Mouse (Mus musculus) frontal cortex, adult (tissue): ENCODE results near the gene Mertk.

Experiments
- ATAC-seq: cut with Nextera tagmentation; 2 replicates; pipeline ENCODE4 v1.9.2; 2017; ENCODE audit warnings: mild to moderate bottlenecking, moderate library complexity, mixed read lengths; ENCODE audit not compliant: low TSS enrichment

The Mertk gene

GRCm38 (mm10) chr2:128817786-128818681, 119.3 kb downstream of the Mertk start, which contains the start of gene Tmem87b:
TSS of gene Tmem87b (plus strand) at chr2:128818118.
- peak; percentile 89 for ATAC-seq

- ATAC-seq, result no peak
Measured at GRCm38 (mm10) chr2:128818956-128819643, 120.3 kb downstream of the Mertk start.

GRCm38 (mm10) chr2:128820631-128821030, 121.9 kb downstream of the Mertk start:
- ATAC-seq, result no peak

GRCm38 (mm10) chr2:128823893-128824292, 125.1 kb downstream of the Mertk start:
- no peak for ATAC-seq

GRCm38 (mm10) chr2:128827787-128828186, 129.0 kb downstream of the Mertk start:
- ATAC-seq, result no peak

- ATAC-seq, result no peak
Measured at GRCm38 (mm10) chr2:128832611-128833010, 133.9 kb downstream of the Mertk start.

GRCm38 (mm10) chr2:128833035-128833434, 134.3 kb downstream of the Mertk start:
- no peak for ATAC-seq

GRCm38 (mm10) chr2:128833435-128833834, 134.7 kb downstream of the Mertk start:
- ATAC-seq, result no peak

- no peak for ATAC-seq
Measured at GRCm38 (mm10) chr2:128837531-128837930, 138.8 kb downstream of the Mertk start.

- no peak for ATAC-seq
Measured at GRCm38 (mm10) chr2:128838611-128839010, 139.9 kb downstream of the Mertk start.

GRCm38 (mm10) chr2:128839501-128839900, 140.7 kb downstream of the Mertk start:
- no peak for ATAC-seq

GRCm38 (mm10) chr2:128842437-128842836, 143.7 kb downstream of the Mertk start:
- ATAC-seq, result no peak

- ATAC-seq, result no peak
Measured at GRCm38 (mm10) chr2:128850036-128850435, 151.3 kb downstream of the Mertk start.
